Mouse (Mus musculus): ENCODE data around the gene Rars2. TPM values are rescaled to one million over a fixed set of nuclear protein-coding genes. Genes with fewer than 3 reads are reported as not detected.

Gene Rars2
- polyA plus RNA-seq, 1 experiment: 5.1 TPM

- Histone ChIP-seq H3K27me3 (ENCODE audit: control insufficient read depth, insufficient read depth, low read length) (no peaks in the 10 kb centered on the region), H3K27ac (ENCODE audit: insufficient read depth, low read length) (no peak overlapping the region), H3K4me3 (ENCODE audit: extremely low read depth, insufficient read depth, insufficient read length) (no peak overlapping the region), H3K4me1 (ENCODE audit: control insufficient read depth, insufficient read depth, insufficient read length) (no peaks in the 10 kb centered on the region), H3K36me3 (ENCODE audit: control insufficient read depth, insufficient read depth, low read length) (peaks cover 31% of the 10 kb centered on the region)
- DNase-seq (ENCODE audit: low read depth in 1 of 2, low spot score in 2 of 2): no peak
- 95% methylated on average over 2 of the region's 2 CpGs for WGBS
- no peak for TF ChIP-seq POLR2A (IDR thresholded peaks at IDR 0.05; ENCODE audit: low read depth, low read length)
- TF ChIP-seq CTCF (IDR thresholded peaks at IDR 0.05; ENCODE audit: extremely low read depth, insufficient read depth, insufficient read length, insufficient replicate concordance): no peak
Measured at GRCm38 (mm10) chr4:34661514-34661913, 46.8 kb downstream of the Rars2 start.

- H3K4me3 ChIP-seq (ENCODE audit: extremely low read depth, insufficient read depth, insufficient read length): no peak overlapping the region
- 88% methylated on average over 6 of the region's 6 CpGs for WGBS
- no peaks in the 10 kb centered on the region for H3K27me3 ChIP-seq (ENCODE audit: control insufficient read depth, insufficient read depth, low read length)
- no peaks in the 10 kb centered on the region for H3K4me1 ChIP-seq (ENCODE audit: control insufficient read depth, insufficient read depth, insufficient read length)
- no peak overlapping the region for H3K27ac ChIP-seq (ENCODE audit: insufficient read depth, low read length)
- DNase-seq (ENCODE audit: low read depth in 1 of 2, low spot score in 2 of 2): no peak
- peaks cover 31% of the 10 kb centered on the region for H3K36me3 ChIP-seq (ENCODE audit: control insufficient read depth, insufficient read depth, low read length)
- TF ChIP-seq POLR2A (IDR thresholded peaks at IDR 0.05; ENCODE audit: low read depth, low read length) (no peak), CTCF (IDR thresholded peaks at IDR 0.05; ENCODE audit: extremely low read depth, insufficient read depth, insufficient read length, insufficient replicate concordance) (no peak)
Measured at GRCm38 (mm10) chr4:34661927-34662326, 47.2 kb downstream of the Rars2 start.

- DNase-seq (ENCODE audit: low read depth in 1 of 2, low spot score in 2 of 2): no peak
- peaks cover 19% of the 10 kb centered on the region for H3K36me3 ChIP-seq (ENCODE audit: control insufficient read depth, insufficient read depth, low read length)
- WGBS: 89% methylated on average over 5 of the region's 5 CpGs
- no peak for TF ChIP-seq CTCF (IDR thresholded peaks at IDR 0.05; ENCODE audit: extremely low read depth, insufficient read depth, insufficient read length, insufficient replicate concordance)
- TF ChIP-seq POLR2A (IDR thresholded peaks at IDR 0.05; ENCODE audit: low read depth, low read length): no peak
- no peaks in the 10 kb centered on the region for H3K27me3 ChIP-seq (ENCODE audit: control insufficient read depth, insufficient read depth, low read length)
- H3K27ac ChIP-seq (ENCODE audit: insufficient read depth, low read length): no peak overlapping the region
- H3K4me3 ChIP-seq (ENCODE audit: extremely low read depth, insufficient read depth, insufficient read length): no peak overlapping the region
- no peaks in the 10 kb centered on the region for H3K4me1 ChIP-seq (ENCODE audit: control insufficient read depth, insufficient read depth, insufficient read length)
Measured at GRCm38 (mm10) chr4:34667923-34668322, 53.2 kb downstream of the Rars2 start.

GRCm38 (mm10) chr4:34673721-34674120 lies 59.0 kb downstream of the Rars2 start:
- no peaks in the 10 kb centered on the region for H3K4me1 ChIP-seq (ENCODE audit: control insufficient read depth, insufficient read depth, insufficient read length)
- H3K27ac ChIP-seq (ENCODE audit: insufficient read depth, low read length): no peak overlapping the region
- DNase-seq (ENCODE audit: low read depth in 1 of 2, low spot score in 2 of 2): no peak
- H3K4me3 ChIP-seq (ENCODE audit: extremely low read depth, insufficient read depth, insufficient read length): no peak overlapping the region
- 92% methylated on average over 5 of the region's 5 CpGs for WGBS
- TF ChIP-seq POLR2A (IDR thresholded peaks at IDR 0.05; ENCODE audit: low read depth, low read length): no peak
- TF ChIP-seq CTCF (IDR thresholded peaks at IDR 0.05; ENCODE audit: extremely low read depth, insufficient read depth, insufficient read length, insufficient replicate concordance): no peak
- H3K36me3 ChIP-seq (ENCODE audit: control insufficient read depth, insufficient read depth, low read length): peaks cover 8% of the 10 kb centered on the region
- no peaks in the 10 kb centered on the region for H3K27me3 ChIP-seq (ENCODE audit: control insufficient read depth, insufficient read depth, low read length)

- no peaks in the 10 kb centered on the region for H3K27me3 ChIP-seq (ENCODE audit: control insufficient read depth, insufficient read depth, low read length)
- no peak overlapping the region for H3K4me3 ChIP-seq (ENCODE audit: extremely low read depth, insufficient read depth, insufficient read length)
- no peak for TF ChIP-seq CTCF (IDR thresholded peaks at IDR 0.05; ENCODE audit: extremely low read depth, insufficient read depth, insufficient read length, insufficient replicate concordance)
- no peak for TF ChIP-seq POLR2A (IDR thresholded peaks at IDR 0.05; ENCODE audit: low read depth, low read length)
- H3K27ac ChIP-seq (ENCODE audit: insufficient read depth, low read length): no peak overlapping the region
- 90% methylated on average over 5 of the region's 5 CpGs for WGBS
- DNase-seq (ENCODE audit: low read depth in 1 of 2, low spot score in 2 of 2): no peak
- peaks cover 5% of the 10 kb centered on the region for H3K36me3 ChIP-seq (ENCODE audit: control insufficient read depth, insufficient read depth, low read length)
- no peaks in the 10 kb centered on the region for H3K4me1 ChIP-seq (ENCODE audit: control insufficient read depth, insufficient read depth, insufficient read length)
Measured at GRCm38 (mm10) chr4:34680530-34680929, 65.8 kb downstream of the Rars2 start.

GRCm38 (mm10) chr4:34686874-34687567 lies 72.3 kb downstream of the Rars2 start, which contains the start of gene Slc35a1:
Gene Slc35a1 (minus strand): TSS chr4:34687438.
- peak; percentile 75 to 93 for DNase-seq (ENCODE audit: low read depth in 1 of 2, low spot score in 2 of 2)

GRCm38 (mm10) chr4:34688021-34688420 lies 73.3 kb downstream of the Rars2 start:
- no peak for DNase-seq (ENCODE audit: low read depth in 1 of 2, low spot score in 2 of 2)
- H3K36me3 ChIP-seq (ENCODE audit: control insufficient read depth, insufficient read depth, low read length): no peaks in the 10 kb centered on the region; the same call in 1 of the 2 replicates
- H3K27me3 ChIP-seq (ENCODE audit: control insufficient read depth, insufficient read depth, low read length): no peaks in the 10 kb centered on the region
- WGBS: 88% methylated on average over 3 of the region's 3 CpGs
- H3K4me1 ChIP-seq (ENCODE audit: control insufficient read depth, insufficient read depth, insufficient read length): no peaks in the 10 kb centered on the region
- no peak overlapping the region for H3K4me3 ChIP-seq (ENCODE audit: extremely low read depth, insufficient read depth, insufficient read length)
- TF ChIP-seq CTCF (IDR thresholded peaks at IDR 0.05; ENCODE audit: extremely low read depth, insufficient read depth, insufficient read length, insufficient replicate concordance): no peak
- TF ChIP-seq POLR2A (IDR thresholded peaks at IDR 0.05; ENCODE audit: low read depth, low read length): no peak
- no peak overlapping the region for H3K27ac ChIP-seq (ENCODE audit: insufficient read depth, low read length)

More at GRCm38 (mm10) chr4:34686874-34687567, 72.3 kb downstream of the Rars2 start, which contains the start of gene Slc35a1:
- H3K4me3 ChIP-seq (ENCODE audit: extremely low read depth, insufficient read depth, insufficient read length): peak within 1 kb of the TSS; percentile 78
- under 1% methylated on average over 64 of the region's 65 CpGs for WGBS
- H3K4me1 ChIP-seq (ENCODE audit: control insufficient read depth, insufficient read depth, insufficient read length): no peaks in the 10 kb centered on the region
- no peaks in the 10 kb centered on the region for H3K27me3 ChIP-seq (ENCODE audit: control insufficient read depth, insufficient read depth, low read length)
- TF ChIP-seq CTCF (IDR thresholded peaks at IDR 0.05; ENCODE audit: extremely low read depth, insufficient read depth, insufficient read length, insufficient replicate concordance) (no peak), POLR2A (IDR thresholded peaks at IDR 0.05; ENCODE audit: low read depth, low read length) (peak; percentile 24; the same call in 1 of the 2 replicates)
- H3K36me3 ChIP-seq (ENCODE audit: control insufficient read depth, insufficient read depth, low read length): peaks cover 4% of the 10 kb centered on the region
- peak within 1 kb of the TSS; percentile 55 for H3K27ac ChIP-seq (ENCODE audit: insufficient read depth, low read length)

Measured in spleen, adult 2 months (tissue).